Mouse (Mus musculus): ENCODE data around the gene Rnase10.
"Not testable (repeated sequence)": the region's sequence is repeated elsewhere in the genome, so short reads cannot be mapped to it uniquely, and the experiment has no call there.

The Rnase10 gene

GRCm38 (mm10) chr14:51007152-51007801 is at the start of gene Rnase10:
TSS of gene Rnase10 (plus strand) at chr14:51007751.
- DNase-seq (ENCODE audit: low spot score in 2 of 2): no peak

GRCm38 (mm10) chr14:50958289-50958995 is 49.1 kb upstream of the Rnase10 start:
- DNase-seq (ENCODE audit: low spot score in 2 of 2): not testable (repeated sequence)

- DNase-seq (ENCODE audit: low spot score in 2 of 2): no peak
Observed at GRCm38 (mm10) chr14:50968216-50968980, 39.2 kb upstream of the Rnase10 start.

- DNase-seq (ENCODE audit: low spot score in 2 of 2): peak in 1 of 2 experiments; percentile 28
Observed at GRCm38 (mm10) chr14:50969041-50969440, 38.5 kb upstream of the Rnase10 start.

- DNase-seq (ENCODE audit: low spot score in 2 of 2): peak; percentile 78 to 83
Observed at GRCm38 (mm10) chr14:50969558-50970544, 37.7 kb upstream of the Rnase10 start.

GRCm38 (mm10) chr14:50970822-50971221 is 36.7 kb upstream of the Rnase10 start:
- no peak for DNase-seq (ENCODE audit: low spot score in 2 of 2)

GRCm38 (mm10) chr14:50973054-50973453 is 34.5 kb upstream of the Rnase10 start:
- DNase-seq (ENCODE audit: low spot score in 2 of 2): not testable (repeated sequence)

- DNase-seq (ENCODE audit: low spot score in 2 of 2): no peak
Observed at GRCm38 (mm10) chr14:50973700-50974099, 33.9 kb upstream of the Rnase10 start.

GRCm38 (mm10) chr14:50975001-50975400 is 32.5 kb upstream of the Rnase10 start:
- no peak for DNase-seq (ENCODE audit: low spot score in 2 of 2)

GRCm38 (mm10) chr14:50976674-50977073 is 30.9 kb upstream of the Rnase10 start:
- peak in 1 of 2 experiments; percentile 44 for DNase-seq (ENCODE audit: low spot score in 2 of 2)

- not testable (repeated sequence) for DNase-seq (ENCODE audit: low spot score in 2 of 2)
Observed at GRCm38 (mm10) chr14:50978451-50978850, 29.1 kb upstream of the Rnase10 start.

GRCm38 (mm10) chr14:50979631-50980030 is 27.9 kb upstream of the Rnase10 start:
- DNase-seq (ENCODE audit: low spot score in 2 of 2): no peak

- no peak for DNase-seq (ENCODE audit: low spot score in 2 of 2)
Observed at GRCm38 (mm10) chr14:50981207-50981606, 26.3 kb upstream of the Rnase10 start.

GRCm38 (mm10) chr14:50981837-50982236 is 25.7 kb upstream of the Rnase10 start:
- no peak for DNase-seq (ENCODE audit: low spot score in 2 of 2)

GRCm38 (mm10) chr14:50987668-50988067 is 19.9 kb upstream of the Rnase10 start:
- DNase-seq (ENCODE audit: low spot score in 2 of 2): no peak

- no peak for DNase-seq (ENCODE audit: low spot score in 2 of 2)
Observed at GRCm38 (mm10) chr14:50991037-50991436, 16.5 kb upstream of the Rnase10 start.

- no peak for DNase-seq (ENCODE audit: low spot score in 2 of 2)
Observed at GRCm38 (mm10) chr14:50997088-50997487, 10.5 kb upstream of the Rnase10 start.

- DNase-seq (ENCODE audit: low spot score in 2 of 2): no peak
Observed at GRCm38 (mm10) chr14:50997999-50998666, 9.4 kb upstream of the Rnase10 start.

GRCm38 (mm10) chr14:51007914-51008713 is 563 bp downstream of the Rnase10 start:
- DNase-seq (ENCODE audit: low spot score in 2 of 2): peak; percentile 82 to 88

- no peak for DNase-seq (ENCODE audit: low spot score in 2 of 2)
Observed at GRCm38 (mm10) chr14:51008781-51009180, 1.2 kb downstream of the Rnase10 start.

All from right cerebral cortex, postnatal 10 days (tissue).